ENCODE assay signal across 14 mouse cellular contexts in the genomic region with DNA sequence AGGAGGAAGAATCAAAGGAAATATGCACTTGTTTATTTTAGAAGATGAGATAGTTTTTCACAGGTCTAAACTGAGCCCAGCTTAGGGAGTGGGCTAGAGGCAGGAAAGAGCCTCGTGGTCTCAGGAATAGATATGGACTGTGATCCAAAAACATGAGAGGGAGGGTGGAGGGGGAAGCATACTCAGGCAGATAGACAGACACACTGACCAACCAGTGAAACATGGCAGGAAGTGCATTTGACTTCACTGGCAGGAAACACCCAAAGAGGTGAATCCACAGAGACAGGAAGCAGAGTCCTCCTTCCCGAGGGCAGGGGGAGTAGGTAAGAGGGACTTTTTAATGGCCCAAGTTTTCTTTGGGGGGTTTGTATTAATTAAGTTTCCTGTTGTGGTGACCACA. TPM values are rescaled to one million over a fixed set of nuclear protein-coding genes. Genes with fewer than 3 reads are reported as not detected.
DNase-seq lines count a peak whose midpoint lies in the region; ATAC-seq and TF ChIP-seq lines count a peak whose summit lies in the region.
"Had no signal": no experiment of that assay in that cellular context is flagged by ENCODE, and none has a peak within 500 bp of the region (broad histone marks: within the 10 kb centered on the region; RNA-seq: fewer than 3 reads in every experiment).

No protein-coding gene starts in this region.

- H3K9me3 ChIP-seq in MEL (replicated peaks; ENCODE audit: insufficient read depth, low read length): no peaks in the 10 kb centered on the region
- H3K9me3 ChIP-seq: forebrain, embryonic 13.5 days; neural tube, embryonic 12.5 days had no signal

- no peak overlapping the region for H3K9ac ChIP-seq in MEL (ENCODE audit: control insufficient read depth, low read depth, low read length, poor library complexity, severe bottlenecking)
- H3K9ac ChIP-seq: forebrain, embryonic 13.5 days; neural tube, embryonic 12.5 days had no signal

- peak; percentile 80 for ATAC-seq in inflammation-experienced regulatory T-cells, adult 6 months
- ATAC-seq: forebrain, embryonic 13.5 days; intestine, embryonic 16.5 days had no signal

- TF ChIP-seq RAD21 in MEL (IDR thresholded peaks at IDR 0.05; ENCODE audit: low read depth, low read length): no peak

- H3K27me3 ChIP-seq in MEL (ENCODE audit: control insufficient read depth in 1 of 2, insufficient read depth in 2 of 2, low read length in 2 of 2): no peaks in the 10 kb centered on the region
- H3K27me3 ChIP-seq in thymus, adult 2 months (ENCODE audit: control insufficient read depth, insufficient read depth, low read length): no peaks in the 10 kb centered on the region
- H3K27me3 ChIP-seq: forebrain, embryonic 13.5 days; neural tube, embryonic 12.5 days had no signal

- 2% methylated on average over 2 of the region's 2 CpGs for WGBS in thymus, adult 2 months

- DNase-seq in kidney, postnatal 10 days: peak; percentile 29
- no peak for DNase-seq in kidney, postnatal 4 days
- peak; percentile 25 for DNase-seq in MEL (ENCODE audit: low read depth, low spot score)
- DNase-seq in thymus, adult 2 months: peak; percentile 60
- DNase-seq in cerebellum, postnatal 25 days: no peak
- no peak for DNase-seq in right cerebral cortex, postnatal 25 days
- DNase-seq: adrenal gland, postnatal 10 days; cerebellum, adult 11-12 months; gastrocnemius, postnatal 25 days; right cerebral cortex, postnatal 14 days had no signal

- no peak overlapping the region for H3K4me3 ChIP-seq in MEL (ENCODE audit: control insufficient read depth in 1 of 2, insufficient read depth in 1 of 2, low read depth in 2 of 2, low read length in 2 of 2)
- H3K4me3 ChIP-seq in thymus, adult 2 months (ENCODE audit: control insufficient read depth, insufficient read depth, low read length): no peak overlapping the region
- H3K4me3 ChIP-seq: forebrain, embryonic 13.5 days; neural tube, embryonic 12.5 days had no signal

- H3K27ac ChIP-seq in MEL (ENCODE audit: control insufficient read depth, low read depth, low read length): no peak overlapping the region
- peak overlapping the region; percentile 37 for H3K27ac ChIP-seq in thymus, adult 2 months (ENCODE audit: control insufficient read depth, insufficient read depth, low read length)
- H3K27ac ChIP-seq: forebrain, embryonic 13.5 days; neural tube, embryonic 12.5 days had no signal

- TF ChIP-seq CTCF in MEL (IDR thresholded peaks at IDR 0.05 in 2 of 3, conservative IDR thresholded peaks at IDR 0.05 in 1 of 3; ENCODE audit: control insufficient read depth in 1 of 3, insufficient read depth in 1 of 3, low read depth in 2 of 3, low read length in 3 of 3, poor library complexity in 1 of 3, severe bottlenecking in 1 of 3): no peak
- TF ChIP-seq CTCF in thymus, adult 2 months (IDR thresholded peaks at IDR 0.05; ENCODE audit: borderline replicate concordance, control insufficient read depth, extremely low read depth, insufficient read depth, low read length, poor library complexity): no peak

- H3K4me1 ChIP-seq in MEL (ENCODE audit: control insufficient read depth in 1 of 2, insufficient read depth in 2 of 2, low read length in 2 of 2): peaks cover 9 to 17% of the 10 kb centered on the region in 2 experiments
- peaks cover 54% of the 10 kb centered on the region for H3K4me1 ChIP-seq in thymus, adult 2 months (replicated peaks; ENCODE audit: control insufficient read depth, insufficient read depth, low read length)

- H3K36me3 ChIP-seq in MEL (ENCODE audit: control insufficient read depth in 1 of 2, insufficient read depth in 2 of 2, low read length in 2 of 2): peaks cover 0 to 17% of the 10 kb centered on the region in 2 experiments; a peak in 2 of 4 replicates
- H3K36me3 ChIP-seq in thymus, adult 2 months (ENCODE audit: control insufficient read depth, insufficient read depth, low read length): no peaks in the 10 kb centered on the region
- H3K36me3 ChIP-seq: neural tube, embryonic 12.5 days had no signal

- no peak for TF ChIP-seq POLR2A in MEL (IDR thresholded peaks at IDR 0.05; ENCODE audit: control insufficient read depth in 1 of 2, insufficient read depth in 1 of 2, low read depth in 1 of 2, low read length in 2 of 2, poor library complexity in 1 of 2)
- no peak for TF ChIP-seq POLR2A in thymus, adult 2 months (IDR thresholded peaks at IDR 0.05; ENCODE audit: control insufficient read depth, extremely low read depth, insufficient read depth, low read length, poor library complexity)

- no peak for TF ChIP-seq EP300 in MEL (IDR thresholded peaks at IDR 0.05; ENCODE audit: low read depth in 1 of 2, low read length in 2 of 2)

- H3K79me2 ChIP-seq in MEL (ENCODE audit: control insufficient read depth, insufficient read depth, low read length, poor library complexity): peaks cover 1% of the 10 kb centered on the region; the same call in 1 of the 2 replicates

TF ChIP-seq in MEL, 35 proteins besides CTCF, POLR2A, EP300 and RAD21:
- no peak for TF ChIP-seq MYC (IDR thresholded peaks at IDR 0.05; ENCODE audit: low read depth, low read length)
- no peak for TF ChIP-seq SMC3 (IDR thresholded peaks at IDR 0.05; ENCODE audit: low read depth, low read length)
- TF ChIP-seq MYB (IDR thresholded peaks at IDR 0.05; ENCODE audit: low read depth, low read length): no peak
- no peak for TF ChIP-seq MAFK (IDR thresholded peaks at IDR 0.05; ENCODE audit: borderline replicate concordance, low read depth, low read length)
- no peak for TF ChIP-seq MAZ (IDR thresholded peaks at IDR 0.05; ENCODE audit: low read depth, low read length)
- no peak for TF ChIP-seq HCFC1 (IDR thresholded peaks at IDR 0.05; ENCODE audit: low read depth, low read length)
- no peak for TF ChIP-seq GABPA (IDR thresholded peaks at IDR 0.05; ENCODE audit: low read depth, low read length)
- no peak for TF ChIP-seq E2F4 (IDR thresholded peaks at IDR 0.05; ENCODE audit: borderline replicate concordance, low read depth, low read length)
- TF ChIP-seq TCF12 (IDR thresholded peaks at IDR 0.05; ENCODE audit: low read depth, low read length): no peak
- TF ChIP-seq JUND (IDR thresholded peaks at IDR 0.05; ENCODE audit: low read depth, low read length): no peak
- no peak for TF ChIP-seq ETS1 (IDR thresholded peaks at IDR 0.05; ENCODE audit: low read depth, low read length)
- no peak for TF ChIP-seq GATA1 (IDR thresholded peaks at IDR 0.05; ENCODE audit: low read depth, low read length)
- no peak for TF ChIP-seq ZC3H11A (IDR thresholded peaks at IDR 0.05; ENCODE audit: low read depth, low read length)

RNA-seq across cellular contexts. Expression of a gene that starts 25.7 kb away (rescaled TPM):
- total RNA-seq in MEL (2012; rRNA removed): 9.5 and 12.4 TPM in 2 replicates
- polyA plus RNA-seq in MEL (2012; ENCODE audit: insufficient read depth in 1 of 2, insufficient read length in 2 of 2, low read depth in 1 of 2, low replicate concordance in 2 of 2, missing spikeins in 1 of 2): 1 to 10 TPM in 1 of 2 experiments, not detected in 1; 6.9 TPM
- 10 to 100 TPM; 11.6 to 20.6 (median 16.8) TPM for polyA plus RNA-seq in inflammation-experienced regulatory T-cells, adult 6 months (2017; shearing (Covaris generic))
- 24.1 and 24.6 TPM in 2 replicates for polyA plus RNA-seq in thymus, adult 2 months (2012; rRNA removed)

Comparison
In these comparisons a context has a peak if more than half of its experiments do, and no peak if none do; other contexts are left out.
1. DNase-seq: peak in kidney, postnatal 10 days (single experiment), MEL (single experiment) and thymus, adult 2 months (single experiment); none in kidney, postnatal 4 days (0 of 2), cerebellum, postnatal 25 days (0 of 2) and right cerebral cortex, postnatal 25 days (single experiment).